Mouse (Mus musculus): ENCODE measurements around the gene Lrrk1.

Lrrk1 gene

DNA sequence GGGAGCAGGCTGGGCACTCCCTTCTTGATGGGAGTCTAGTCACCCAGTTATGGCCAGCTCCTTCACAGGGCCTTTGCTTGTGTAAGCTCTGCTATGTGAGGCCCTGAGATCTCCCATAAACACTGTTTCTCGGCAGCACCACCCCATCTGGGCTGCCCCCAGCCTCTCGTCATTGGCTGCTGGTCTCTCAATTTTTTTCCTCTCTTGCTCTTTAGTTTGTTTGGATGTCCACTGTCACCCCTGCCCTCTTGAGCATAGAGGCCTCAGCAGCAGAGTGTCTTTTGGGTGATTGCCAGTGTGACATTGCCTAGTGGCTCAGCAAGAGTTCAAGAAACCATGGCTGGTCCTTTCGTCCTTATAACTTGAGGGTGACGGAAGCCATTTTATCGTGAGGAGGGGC, 130.9 kb downstream of the Lrrk1 start:
- DNase-seq (ENCODE audit: low read depth, low spot score), result no peak

DNA sequence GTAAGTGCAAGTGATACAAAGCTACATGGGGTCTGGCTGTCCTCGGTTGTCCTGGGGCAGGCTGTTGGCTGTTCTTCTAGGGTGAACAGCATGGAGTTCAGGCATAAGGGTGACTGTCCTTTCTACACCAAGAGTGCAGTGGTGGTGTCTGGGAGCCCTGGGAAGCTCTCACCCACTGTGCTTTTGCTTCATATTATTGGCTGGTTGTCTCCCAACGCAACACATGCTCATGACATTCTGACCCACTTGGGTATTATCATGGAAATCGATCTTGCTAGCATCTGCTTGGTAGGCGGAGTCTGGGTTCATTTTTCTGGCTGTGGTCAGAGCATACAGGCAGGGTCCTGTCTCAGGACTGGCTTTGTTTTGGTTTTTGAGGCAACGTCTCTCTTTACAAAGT, 131.7 kb downstream of the Lrrk1 start:
- no peak for DNase-seq (ENCODE audit: low read depth, low spot score)

DNA sequence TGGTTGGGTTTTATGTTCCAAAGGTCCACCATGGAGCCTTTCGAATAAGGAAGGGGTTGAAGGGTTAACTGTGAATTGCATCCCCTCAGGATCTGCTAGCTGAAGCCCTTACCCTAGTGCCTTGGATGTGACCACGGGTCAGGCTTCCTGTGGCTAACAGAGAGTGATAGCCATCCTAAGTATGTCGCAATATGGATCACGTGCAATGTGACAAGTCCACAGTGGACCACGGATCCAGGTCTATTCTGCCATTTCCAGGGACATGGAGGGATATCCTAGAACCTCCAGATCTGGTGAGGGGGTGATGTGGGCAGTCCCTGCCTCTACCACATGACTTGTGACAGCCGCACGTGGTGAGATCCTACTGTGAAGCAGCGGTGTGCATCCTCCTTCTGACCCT, 133.2 kb downstream of the Lrrk1 start:
- DNase-seq (ENCODE audit: low read depth, low spot score), result no peak

DNA sequence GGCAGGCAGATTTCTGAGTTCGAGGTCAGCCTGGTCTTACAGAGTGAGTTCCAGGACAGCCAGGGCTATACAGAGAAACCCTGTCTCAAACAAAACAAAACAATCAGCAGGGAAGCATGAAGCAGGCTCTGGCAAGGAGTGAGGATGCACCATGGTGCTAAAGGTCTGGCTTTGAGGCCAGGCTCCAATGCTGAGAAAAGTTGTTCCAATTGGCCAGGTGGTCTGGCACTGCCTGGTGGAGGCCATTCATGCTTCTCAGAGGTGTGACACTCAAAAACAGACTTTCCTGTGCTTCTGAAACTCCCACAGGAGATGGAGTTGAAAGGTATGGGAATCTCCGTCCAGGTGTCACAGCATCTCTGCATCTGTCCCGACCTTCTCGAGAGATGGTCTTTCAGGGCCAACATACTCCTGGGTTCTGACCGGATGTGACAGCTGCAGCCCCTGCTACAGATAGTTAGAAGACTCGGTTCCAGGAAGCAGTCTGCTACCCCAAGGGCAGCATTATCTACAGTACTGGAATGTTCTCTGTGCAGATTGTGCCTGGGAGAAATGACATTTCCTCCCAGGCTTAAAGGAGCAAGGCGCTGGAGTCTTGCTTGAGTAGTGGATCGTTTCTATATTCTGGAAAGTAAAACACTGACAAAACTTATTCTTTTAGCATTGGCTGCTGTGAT, 134.0 kb downstream of the Lrrk1 start:
- no peak for DNase-seq (ENCODE audit: low read depth, low spot score)

DNA sequence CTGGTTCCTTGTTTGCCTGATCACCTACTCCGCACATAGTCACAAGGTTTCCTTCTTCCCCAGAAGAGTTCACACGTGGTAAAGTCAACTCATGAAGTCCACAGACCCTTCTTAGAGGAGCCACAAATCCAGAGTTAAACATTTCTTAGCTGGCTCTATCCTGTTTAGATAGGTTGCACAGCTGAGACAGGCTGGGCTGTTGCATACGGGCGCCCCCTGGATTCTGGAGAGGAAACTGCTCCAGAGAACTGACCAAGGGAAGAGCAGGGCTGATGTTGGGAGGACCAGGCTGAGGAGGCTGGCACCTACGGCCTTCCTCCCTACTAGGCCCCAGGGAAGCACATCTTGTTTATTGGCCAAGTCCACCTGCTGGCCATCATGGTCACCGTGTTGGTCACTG, 138.1 kb downstream of the Lrrk1 start:
- DNase-seq (ENCODE audit: low read depth, low spot score), result peak; percentile 61

GRCm38 (mm10) chr7:66249426-66249825, 138.7 kb downstream of the Lrrk1 start:
- DNase-seq (ENCODE audit: low read depth, low spot score), result no peak

GRCm38 (mm10) chr7:66249020-66249419, 139.1 kb downstream of the Lrrk1 start:
- DNase-seq (ENCODE audit: low read depth, low spot score), result no peak

- DNase-seq (ENCODE audit: low read depth, low spot score), result no peak
Measured at GRCm38 (mm10) chr7:66248270-66248669, 139.9 kb downstream of the Lrrk1 start.

GRCm38 (mm10) chr7:66247274-66248021, 140.7 kb downstream of the Lrrk1 start:
- no peak for DNase-seq (ENCODE audit: low read depth, low spot score)

DNA sequence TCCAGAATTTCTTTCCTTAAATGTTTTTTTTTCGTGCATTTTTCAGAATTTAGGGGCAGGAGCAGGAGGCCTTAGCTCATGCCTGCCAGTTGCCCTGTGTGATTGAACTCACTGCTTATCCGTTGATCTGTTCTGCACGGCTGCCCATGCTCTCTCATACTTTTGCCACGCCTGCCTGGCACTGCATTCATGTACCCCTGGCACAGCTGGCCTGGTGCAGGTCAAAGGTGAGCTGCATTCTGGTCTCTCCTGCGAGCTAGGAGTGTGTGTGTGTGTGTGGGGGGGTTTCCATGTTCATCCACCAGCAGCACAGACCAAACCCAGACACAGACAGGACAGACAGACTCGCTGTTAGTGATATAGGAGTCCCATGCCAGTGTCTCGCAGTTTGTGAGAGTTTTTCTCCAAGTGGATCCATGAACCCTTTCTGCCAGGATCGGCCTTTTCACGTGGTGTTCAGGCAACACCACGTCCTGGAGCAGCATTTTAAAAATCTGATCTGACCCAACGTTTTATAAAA, 141.4 kb downstream of the Lrrk1 start:
- no peak for DNase-seq (ENCODE audit: low read depth, low spot score)

DNA sequence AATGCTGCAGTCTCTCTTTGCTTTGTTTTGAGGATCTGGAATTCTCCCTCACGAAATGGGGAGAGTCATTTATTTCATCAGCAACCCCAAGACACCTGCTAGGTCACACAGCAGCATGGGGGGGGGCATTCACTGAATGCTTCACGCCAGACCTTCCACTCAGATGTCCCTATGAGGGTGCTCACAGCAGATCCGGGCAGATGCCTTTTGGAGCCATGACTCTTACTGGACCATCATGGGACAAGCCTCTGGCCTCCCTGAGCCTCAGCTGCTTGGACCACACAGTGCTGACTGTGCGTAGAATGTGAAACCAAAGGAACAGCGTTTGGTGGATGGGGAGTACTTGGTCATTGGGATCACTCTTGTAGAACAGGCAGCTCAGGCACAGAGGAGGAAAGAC, 142.5 kb downstream of the Lrrk1 start:
- DNase-seq (ENCODE audit: low read depth, low spot score), result no peak

DNA sequence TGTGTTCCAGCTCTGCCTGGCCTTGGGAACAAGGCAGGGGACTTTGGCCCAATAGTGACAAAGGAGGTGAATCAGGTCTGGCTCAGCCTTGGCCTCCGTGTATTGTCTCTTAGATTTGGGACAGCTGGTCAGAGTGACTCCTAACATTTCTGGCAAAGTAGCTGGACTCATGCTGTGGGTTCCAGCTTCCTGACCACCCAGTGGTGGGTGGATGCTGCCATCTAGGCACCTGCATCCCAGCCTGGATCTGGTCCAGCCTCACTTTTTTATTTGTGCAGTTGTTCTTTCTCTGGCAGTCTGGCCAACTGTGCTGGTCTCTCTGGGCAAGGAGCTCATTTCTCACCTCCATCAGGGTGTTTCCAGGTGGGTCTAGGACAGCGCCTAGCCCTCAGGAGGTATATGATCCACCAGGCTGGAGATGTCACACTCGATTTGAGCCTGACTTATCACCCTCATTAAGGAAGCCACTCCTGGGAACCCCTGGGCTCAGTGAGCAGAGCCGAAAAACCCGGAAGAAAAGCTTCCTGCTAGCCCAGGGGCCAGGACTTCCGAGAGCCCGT, 144.3 kb downstream of the Lrrk1 start:
- DNase-seq (ENCODE audit: low read depth, low spot score), result no peak

DNA sequence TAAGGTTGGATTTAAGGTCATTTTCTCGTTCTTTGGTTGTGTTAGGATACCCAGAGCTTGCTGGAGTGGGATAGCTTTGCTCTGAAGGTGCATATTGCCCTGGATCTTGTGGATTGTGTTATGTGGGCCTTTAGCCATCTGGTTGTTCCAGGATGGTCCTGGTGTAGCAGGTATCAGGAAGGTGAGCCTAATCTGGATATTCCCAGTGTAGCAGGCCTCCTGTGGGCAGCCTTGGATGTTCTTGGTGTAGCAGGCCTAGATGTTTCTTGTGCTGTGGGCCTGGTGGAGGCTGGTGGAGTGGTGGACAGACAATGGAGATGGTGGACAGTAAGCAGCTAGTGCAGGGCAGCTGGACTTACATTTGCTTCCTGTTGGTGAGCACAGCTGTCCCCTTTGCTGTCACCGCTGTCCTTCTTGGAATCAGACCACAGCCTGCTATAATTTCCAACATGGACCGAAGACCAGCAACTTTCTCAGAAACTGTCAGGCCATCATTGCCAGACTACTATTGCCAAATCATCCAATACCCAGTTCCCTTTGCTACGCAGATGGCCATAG, 146.2 kb downstream of the Lrrk1 start:
- DNase-seq (ENCODE audit: low read depth, low spot score), result no peak

DNA sequence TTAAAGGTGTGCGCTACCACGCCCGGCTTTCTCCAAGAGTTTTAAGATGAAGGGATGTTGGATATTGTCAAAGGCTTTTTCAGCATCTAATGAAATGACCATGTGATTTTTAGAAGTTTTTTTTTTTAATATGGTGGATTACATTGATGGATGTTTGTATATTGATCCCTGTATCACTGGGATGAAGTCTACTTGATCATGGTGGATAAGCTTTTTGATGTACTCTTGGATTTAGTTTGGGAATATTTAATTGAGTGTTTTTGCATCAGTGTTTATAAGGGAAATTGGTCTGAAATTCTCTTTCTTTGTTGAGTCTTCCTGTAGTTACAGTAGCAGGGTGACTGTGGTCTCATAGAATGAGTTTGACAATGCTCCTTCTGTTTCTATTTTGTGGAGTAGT, 150.0 kb downstream of the Lrrk1 start:
- no peak for DNase-seq (ENCODE audit: low read depth, low spot score)

- no peak for DNase-seq (ENCODE audit: low read depth, low spot score)
Measured at GRCm38 (mm10) chr7:66233947-66234516, 154.1 kb downstream of the Lrrk1 start.

DNA sequence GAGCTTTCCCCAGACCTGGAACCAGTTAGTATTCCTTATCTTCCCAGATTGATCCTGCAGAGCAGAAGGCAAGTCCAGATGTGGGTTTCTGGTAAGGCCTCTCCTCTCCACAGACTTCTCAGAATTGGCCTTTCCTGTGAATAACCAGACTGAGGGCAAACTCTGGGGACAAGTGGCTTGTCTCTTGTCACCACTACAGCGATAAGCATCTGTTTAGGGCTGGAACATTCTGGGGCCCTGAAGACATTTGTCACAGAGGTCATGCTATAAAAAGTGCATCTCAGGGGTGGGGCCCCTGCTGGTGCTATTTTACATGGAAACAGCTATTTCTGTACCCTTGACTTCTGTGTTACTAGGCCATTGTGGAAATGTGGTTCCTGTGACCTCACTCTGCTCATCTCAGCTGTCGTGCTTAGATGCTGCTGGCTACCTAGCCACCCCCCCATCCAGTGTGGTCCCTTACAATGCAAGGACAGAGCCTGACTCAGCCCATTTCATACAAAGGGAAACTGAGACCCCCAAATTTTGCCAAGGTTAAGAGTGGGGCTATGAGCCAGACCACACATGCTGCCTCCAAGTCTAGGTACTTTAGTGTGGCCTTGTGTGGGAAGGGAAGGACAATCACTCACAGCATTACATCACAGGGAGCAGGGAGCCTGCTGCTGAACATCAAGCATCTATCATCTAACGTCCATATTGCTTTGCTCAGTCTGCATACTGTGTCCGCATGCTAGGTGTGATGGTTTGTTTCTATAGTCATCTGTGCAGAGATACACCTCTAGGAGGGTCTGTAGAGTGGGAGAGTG, 154.8 kb downstream of the Lrrk1 start:
- DNase-seq (ENCODE audit: low read depth, low spot score), result peak; percentile 74

DNA sequence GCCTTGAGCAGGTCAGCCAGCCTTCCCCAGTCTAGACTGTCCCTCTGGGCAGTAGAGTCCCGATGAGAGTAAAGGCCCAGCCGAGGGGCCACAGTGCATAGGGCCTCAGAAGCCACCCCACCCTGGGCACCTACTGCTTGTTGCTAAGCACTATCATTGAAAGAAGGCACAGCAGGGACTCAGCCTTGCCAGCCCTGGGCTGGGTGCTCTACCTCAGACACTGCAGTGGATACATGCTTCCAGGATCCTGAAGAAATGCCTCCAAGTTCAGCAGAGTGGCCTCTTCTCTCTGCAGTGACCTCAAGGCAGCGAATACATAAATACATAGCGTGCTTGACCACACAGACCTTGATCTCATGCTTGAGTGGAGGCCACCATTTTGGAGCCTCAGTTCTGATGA, 156.3 kb downstream of the Lrrk1 start:
- DNase-seq (ENCODE audit: low read depth, low spot score), result no peak

DNA sequence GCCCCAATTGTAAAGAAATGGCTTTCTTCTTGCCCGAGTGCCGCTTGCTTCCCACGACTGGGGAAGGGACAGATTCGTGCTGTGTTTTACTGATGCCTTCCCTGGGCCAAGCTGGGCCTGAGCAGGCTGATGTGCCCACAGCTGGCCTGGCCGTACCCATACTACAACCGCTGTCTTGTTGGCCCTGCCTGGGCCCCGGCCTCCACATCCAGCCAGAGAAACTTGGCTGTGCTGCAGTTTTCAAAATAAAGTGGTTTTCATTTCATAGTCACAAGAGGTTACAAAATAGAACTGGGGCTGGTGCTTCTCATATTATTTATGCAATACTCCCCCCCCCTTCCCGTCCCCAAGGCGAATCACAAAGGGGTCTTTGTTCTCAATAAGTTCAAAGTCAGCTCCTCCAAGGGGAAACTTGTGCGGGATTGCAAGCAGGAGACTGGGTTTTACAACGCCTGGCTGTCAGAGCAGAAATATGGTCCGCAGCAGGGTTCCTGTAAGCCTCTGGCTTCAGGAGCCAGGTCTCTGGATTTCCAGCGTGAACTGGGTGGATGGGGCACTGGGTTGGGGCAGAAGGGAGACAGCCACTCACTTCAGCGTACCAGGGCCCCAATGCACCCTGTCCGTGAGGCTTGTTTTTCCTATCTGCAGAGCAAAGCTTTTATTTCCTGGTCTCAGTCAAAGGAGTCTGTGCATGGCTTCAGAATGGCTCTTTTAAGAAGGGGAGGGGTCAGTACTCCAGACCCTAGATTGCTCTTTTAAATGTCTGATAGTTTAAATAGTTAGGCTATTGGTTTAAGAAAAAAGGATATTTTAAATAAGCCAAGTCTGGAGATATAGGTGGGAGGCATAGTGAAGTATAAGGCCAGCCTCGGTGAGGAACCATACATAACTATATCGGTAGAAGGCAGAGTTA, 157.3 kb downstream of the Lrrk1 start:
- DNase-seq (ENCODE audit: low read depth, low spot score), result no peak

DNA sequence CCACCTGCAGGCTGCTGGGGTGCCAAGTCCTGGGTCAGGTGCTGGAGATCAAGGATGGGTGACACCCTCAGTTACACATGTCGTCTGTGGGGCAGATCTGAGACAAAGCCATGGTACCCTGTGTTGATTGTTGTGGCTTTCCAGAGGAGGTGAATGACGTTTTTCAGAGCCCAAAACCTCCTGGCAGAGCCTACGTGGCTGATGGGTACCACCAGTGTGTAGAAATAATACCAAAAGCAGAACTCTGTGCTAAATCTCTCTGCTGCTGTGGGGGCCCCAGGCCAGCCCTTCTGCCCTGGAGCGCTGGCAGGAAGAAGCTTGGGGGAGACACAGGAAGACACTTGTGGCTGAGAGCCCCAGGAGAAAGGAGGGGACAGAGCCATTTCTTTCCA, 157.9 kb downstream of the Lrrk1 start:
- no peak for DNase-seq (ENCODE audit: low read depth, low spot score)

DNA sequence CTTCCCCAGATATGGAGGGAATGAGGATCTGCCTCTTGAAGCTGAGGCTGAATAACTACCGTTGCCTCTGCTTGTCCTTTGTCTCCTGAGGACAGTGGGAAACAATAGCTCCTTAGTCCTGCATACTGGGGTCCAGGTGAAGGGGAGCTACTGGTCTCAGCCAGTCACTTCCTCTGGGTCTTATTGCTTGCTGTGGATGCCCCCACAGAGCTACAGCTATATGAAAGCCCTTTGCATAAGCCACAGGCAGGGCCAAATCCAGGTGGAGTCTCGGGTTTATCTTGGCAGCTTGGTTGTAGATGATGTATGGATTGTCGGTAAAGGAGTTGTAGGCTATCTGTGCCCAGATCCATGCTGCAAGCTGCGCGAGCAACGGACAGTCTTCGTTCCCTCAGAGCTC, 158.7 kb downstream of the Lrrk1 start:
- DNase-seq (ENCODE audit: low read depth, low spot score), result no peak

GRCm38 (mm10) chr7:66228610-66228920, 159.6 kb downstream of the Lrrk1 start:
- no peak for DNase-seq (ENCODE audit: low read depth, low spot score)
